Mouse (Mus musculus): ENCODE results near the gene Ipo5.

Ipo5 gene

DNA sequence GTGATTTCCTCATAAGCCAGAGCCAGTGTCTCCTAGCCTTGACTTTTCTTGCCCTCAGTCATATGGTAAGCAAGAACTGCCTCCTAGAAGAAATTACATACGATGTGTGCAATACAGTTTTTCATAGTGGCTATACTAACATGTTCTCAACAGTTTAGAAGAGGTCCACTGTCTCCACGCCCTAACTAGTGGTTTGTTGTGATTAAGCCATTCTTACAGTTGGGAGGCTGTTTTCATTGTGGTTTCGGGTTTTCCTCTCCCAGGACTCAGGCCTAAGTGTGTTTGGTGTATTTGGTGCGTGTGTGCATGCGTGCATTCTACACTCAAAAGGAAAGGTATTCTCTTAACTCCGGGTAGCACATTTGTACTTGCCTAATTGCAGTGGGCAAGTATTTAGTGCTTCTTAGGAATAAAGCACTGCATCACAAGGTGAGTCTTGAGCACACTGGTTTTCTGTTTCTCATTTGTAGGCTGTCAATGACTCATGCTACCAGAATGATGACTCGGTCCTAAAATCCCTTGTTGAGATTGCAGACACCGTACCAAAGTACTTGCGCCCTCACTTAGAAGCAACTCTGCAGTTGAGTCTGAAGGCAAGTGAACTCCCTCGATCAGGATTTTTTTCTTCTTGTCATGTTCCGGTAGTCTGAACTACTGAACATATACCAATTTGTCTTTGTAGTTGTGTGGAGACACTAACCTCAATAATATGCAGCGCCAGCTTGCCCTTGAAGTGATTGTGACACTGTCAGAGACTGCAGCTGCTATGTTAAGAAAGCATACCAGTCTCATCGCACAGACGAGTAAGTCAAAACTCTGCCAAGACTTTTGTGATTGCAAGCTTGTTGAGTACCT, 14.9 kb downstream of the Ipo5 start:
- no peak for DNase-seq

DNA sequence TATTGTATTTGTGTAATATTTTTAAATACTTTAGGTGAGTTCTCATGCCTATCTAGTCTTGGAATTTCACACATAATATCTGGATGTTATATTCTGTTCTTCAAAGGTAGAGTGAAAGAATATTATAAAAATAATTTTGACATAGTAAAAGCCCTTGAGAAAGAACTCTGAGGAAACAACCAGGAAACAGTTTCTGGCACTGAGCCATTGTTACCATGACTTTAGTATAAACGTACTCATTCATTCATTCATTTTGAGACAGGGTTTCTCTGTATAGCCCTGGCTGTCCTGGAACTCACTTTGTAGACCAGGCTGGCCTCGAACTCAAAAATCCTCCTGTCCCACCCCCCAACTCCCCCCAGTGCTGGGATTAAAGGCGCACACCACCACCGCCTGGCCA, 20.2 kb downstream of the Ipo5 start:
- DNase-seq, result no peak

DNA sequence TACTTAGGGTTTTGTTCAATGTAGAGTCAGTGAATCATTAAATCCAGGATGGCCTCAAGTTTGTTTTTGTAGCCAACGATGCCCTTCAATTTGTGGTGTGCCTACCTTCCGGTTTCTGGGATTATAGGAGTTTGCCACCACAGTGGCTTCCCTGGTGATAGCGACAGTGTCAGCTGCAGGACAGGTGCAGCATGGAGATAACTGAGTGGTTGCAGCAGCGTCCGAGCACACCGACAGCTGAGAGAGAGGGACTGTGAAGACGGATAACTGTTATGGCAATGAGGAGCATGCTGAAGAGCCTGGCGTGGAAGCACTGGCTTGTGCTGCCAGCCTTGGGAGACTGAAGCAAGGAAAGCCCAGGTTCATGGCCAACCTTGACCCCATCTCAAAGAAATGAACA, 22.6 kb downstream of the Ipo5 start:
- no peak for DNase-seq

DNA sequence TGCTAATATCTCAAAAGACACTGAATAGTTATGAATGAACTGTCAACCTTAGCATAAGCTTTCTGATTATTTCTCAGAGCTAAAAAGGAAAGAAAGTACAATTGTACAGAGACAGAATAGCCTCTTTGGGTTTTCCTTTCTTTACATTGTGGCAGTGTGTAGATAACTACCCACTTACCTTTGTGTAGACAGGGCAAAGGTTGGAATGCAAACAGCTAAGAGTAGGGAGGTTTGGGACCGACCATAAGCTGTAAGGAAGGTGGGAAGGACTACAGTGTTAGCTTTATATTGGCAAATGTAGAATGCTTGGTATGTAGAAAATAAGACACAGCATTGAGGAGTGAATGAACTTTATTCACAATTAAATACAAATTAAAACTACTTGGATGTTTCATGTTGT, 26.1 kb downstream of the Ipo5 start:
- no peak for DNase-seq

GRCm38 (mm10) chr14:120942803-120943202, 31.8 kb downstream of the Ipo5 start:
- no peak for DNase-seq

DNA sequence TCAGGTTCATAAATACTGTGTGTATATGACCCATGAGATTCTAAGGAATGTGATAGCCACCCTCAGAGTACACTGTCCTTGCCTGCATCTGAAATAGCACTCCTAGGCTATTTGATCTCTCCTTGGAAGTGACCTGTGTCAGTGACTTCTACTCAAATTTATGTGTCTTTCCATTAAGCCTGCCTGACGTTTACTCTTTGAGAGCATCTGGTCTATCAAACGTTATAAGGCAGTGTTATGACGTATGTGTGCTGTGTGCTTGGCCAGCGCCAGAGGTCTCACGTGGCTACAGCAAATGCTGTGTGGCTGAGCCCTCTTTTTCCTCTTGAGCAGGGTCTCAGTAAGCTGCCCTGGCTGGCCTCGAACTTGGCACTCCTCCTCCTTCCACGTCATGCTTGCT, 34.1 kb downstream of the Ipo5 start:
- DNase-seq, result no peak

- no peak for DNase-seq
Observed at GRCm38 (mm10) chr14:120947104-120947503, 36.1 kb downstream of the Ipo5 start.

- peak; percentile 19 for DNase-seq
Observed at GRCm38 (mm10) chr14:120949002-120949401, 38.0 kb downstream of the Ipo5 start.

DNA sequence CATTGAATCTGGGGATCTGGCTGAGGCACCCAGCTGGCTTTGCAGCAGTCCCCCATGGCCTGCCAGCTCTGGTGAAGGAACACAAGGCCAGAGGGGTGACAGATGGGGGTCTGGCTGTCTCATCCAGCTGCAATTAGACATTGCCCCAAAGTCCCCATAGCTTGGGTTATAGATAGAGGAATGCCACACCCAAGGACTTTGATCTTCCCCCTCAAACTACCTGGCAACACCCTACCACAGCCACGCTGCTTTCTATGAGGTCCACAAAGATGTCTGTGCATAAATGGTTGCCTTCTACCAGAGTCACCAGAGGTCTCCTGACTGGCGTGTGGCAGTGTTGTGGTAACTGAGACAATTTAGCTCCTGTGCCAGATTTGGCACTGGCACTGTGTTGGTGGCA, 39.0 kb downstream of the Ipo5 start:
- DNase-seq, result no peak

GRCm38 (mm10) chr14:120952434-120952833, 41.4 kb downstream of the Ipo5 start:
- DNase-seq, result peak; percentile 16

DNA sequence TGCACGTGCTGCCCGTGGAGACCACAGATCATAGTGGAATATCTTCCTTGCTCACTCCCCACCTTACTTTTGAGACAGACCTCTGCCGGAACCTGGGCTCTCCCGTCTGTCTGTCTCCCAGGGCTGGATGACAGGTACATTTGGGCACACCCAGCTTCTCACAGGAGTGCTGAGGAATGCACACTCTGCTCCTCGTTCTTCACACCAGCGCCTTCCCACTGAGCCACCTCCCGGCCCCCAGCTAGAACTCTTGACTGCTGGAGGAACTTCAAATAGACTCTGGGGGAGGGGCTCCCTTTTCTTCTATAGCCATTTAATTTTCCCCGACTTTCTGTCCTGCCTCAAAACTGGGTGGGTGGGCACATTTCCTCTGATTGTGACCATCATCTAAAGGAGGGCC, 49.5 kb downstream of the Ipo5 start:
- DNase-seq, result no peak

GRCm38 (mm10) chr14:120960991-120961390, 50.0 kb downstream of the Ipo5 start:
- no peak for DNase-seq

GRCm38 (mm10) chr14:120967072-120967471, 56.0 kb downstream of the Ipo5 start:
- peak; percentile 38 for DNase-seq

- DNase-seq, result no peak
Observed at GRCm38 (mm10) chr14:120968723-120969122, 57.7 kb downstream of the Ipo5 start.

DNA sequence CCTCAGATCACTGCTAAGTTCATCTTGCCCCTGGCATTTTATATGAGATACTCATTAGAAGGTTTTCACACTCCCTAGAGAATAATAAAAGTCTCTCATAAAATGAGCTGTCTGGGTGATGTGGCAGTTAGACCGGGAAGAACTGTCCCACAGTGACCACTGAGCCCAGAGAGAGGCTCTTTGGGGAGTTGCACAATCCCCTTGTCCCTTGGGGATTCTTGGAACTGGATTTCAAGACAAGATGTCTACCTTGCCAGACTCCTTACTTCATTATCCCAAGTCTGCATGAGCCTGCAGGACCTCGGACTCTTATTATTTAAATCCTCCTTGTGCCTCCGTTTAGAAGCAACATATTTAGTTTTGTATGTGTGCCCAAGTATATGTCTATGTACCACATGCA, 58.6 kb downstream of the Ipo5 start:
- no peak for DNase-seq

- peak; percentile 33 for DNase-seq
Observed at GRCm38 (mm10) chr14:120970637-120971036, 59.6 kb downstream of the Ipo5 start.

DNA sequence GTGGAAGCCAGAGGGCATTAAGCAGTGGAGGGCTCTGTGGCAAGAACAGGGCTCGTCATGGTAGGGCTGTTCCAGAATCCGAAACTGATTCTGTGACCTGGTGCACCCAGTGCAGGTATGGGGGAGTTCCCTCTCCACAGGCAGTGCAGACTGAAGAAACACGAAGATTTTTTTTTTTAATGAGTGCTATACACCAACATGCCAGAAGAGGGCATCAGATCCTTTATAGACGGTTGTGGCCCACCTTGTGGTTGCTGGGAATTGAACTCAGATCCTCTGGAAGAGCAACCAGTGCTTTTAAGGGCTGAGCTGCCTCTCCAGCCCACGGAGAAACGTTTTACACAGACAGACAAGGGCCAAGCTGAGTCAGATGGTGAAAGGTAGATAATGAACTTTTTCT, 60.3 kb downstream of the Ipo5 start:
- DNase-seq, result no peak

GRCm38 (mm10) chr14:120979559-120979958, 68.5 kb downstream of the Ipo5 start:
- DNase-seq, result no peak

- no peak for DNase-seq
Observed at GRCm38 (mm10) chr14:120989126-120989525, 78.1 kb downstream of the Ipo5 start.

Measured in thymus, postnatal 14 days (tissue).